Mouse (Mus musculus) left cerebral cortex, postnatal 25 days (tissue): Measurements from ENCODE around the gene Rasgef1b. TPM values are rescaled to one million over a fixed set of nuclear protein-coding genes. Genes with fewer than 3 reads are reported as not detected.

ENCODE experiments used
- DNase-seq, 2 experiments: peaks; one replicate each; pipeline ENCODE4 v3.0.0; 2022; ENCODE audit warnings: low spot score in 2 of 2, mixed read lengths in 1 of 2
- intact Hi-C: fragments of 180-260 bp; cut with DNase I; formaldehyde crosslinking; loops from one replicate; pipeline ENCODE4 v1.15.1; 2025
- total RNA-seq, 2 experiments: library from RNA; stranded (reverse); gene quantifications; 2 replicates each; pipeline ENCODE4 v1.2.3; 2021

The Rasgef1b gene
- total RNA-seq, 2 experiments from 2014 or later = 73.1 to 92.6 TPM

- DNase-seq = peak; percentile 64 to 88
- intact Hi-C loops = loop anchor here (1.0 to 5.0 kb wide), 5 partner anchors 35 to 211 kb away; no protein-coding TSS in a partner anchor
These were observed 477.3 kb downstream of the Rasgef1b start for GRCm38 (mm10) chr5:99251379-99252202.

GRCm38 (mm10) chr5:99250820-99251219 lies 478.0 kb downstream of the Rasgef1b start:
- peak in 1 of 2 experiments; percentile 16 for DNase-seq
- intact Hi-C loops = loop anchor here (5.0 kb wide), 2 partner anchors 86 to 211 kb away; no protein-coding TSS in a partner anchor

- peak; percentile 96 to 98 for DNase-seq
- intact Hi-C loops = loop anchor here (1.0 to 5.0 kb wide), 4 partner anchors 330 to 644 kb away; partner anchors contain the start of gene Rasgef1b
These were observed 480.4 kb downstream of the Rasgef1b start for GRCm38 (mm10) chr5:99248501-99248900.

- no peak for DNase-seq
- intact Hi-C loops = loop anchor here (1.0 to 5.0 kb wide), 5 partner anchors 331 to 644 kb away; partner anchors contain the start of gene Rasgef1b
These were observed 480.9 kb downstream of the Rasgef1b start for GRCm38 (mm10) chr5:99247915-99248314.

- intact Hi-C loops = loop anchor here (1.0 to 5.0 kb wide), 3 partner anchors 380 to 480 kb away; partner anchors contain the start of gene Rasgef1b
These were observed 481.4 kb downstream of the Rasgef1b start for GRCm38 (mm10) chr5:99247441-99247840.

GRCm38 (mm10) chr5:99246972-99247371 lies 481.9 kb downstream of the Rasgef1b start:
- intact Hi-C loops = loop anchor here (1.0 to 5.0 kb wide), 3 partner anchors 380 to 480 kb away; partner anchors contain the start of gene Rasgef1b
- peak; percentile 39 to 84 for DNase-seq

More at GRCm38 (mm10) chr5:99247441-99247840, 481.4 kb downstream of the Rasgef1b start:
- DNase-seq = no peak

- no peak for DNase-seq
- intact Hi-C loops = no loop called here
These were observed 486.7 kb downstream of the Rasgef1b start for GRCm38 (mm10) chr5:99241988-99242740.

- no peak for DNase-seq
- intact Hi-C loops = no loop called here
These were observed 488.4 kb downstream of the Rasgef1b start for GRCm38 (mm10) chr5:99240501-99240900.

- DNase-seq = no peak
- intact Hi-C loops = no loop called here
These were observed 489.2 kb downstream of the Rasgef1b start for GRCm38 (mm10) chr5:99239677-99240076.

GRCm38 (mm10) chr5:99238150-99238549 lies 490.7 kb downstream of the Rasgef1b start:
- intact Hi-C loops = no loop called here
- DNase-seq = no peak

GRCm38 (mm10) chr5:99236888-99237752 lies 491.7 kb downstream of the Rasgef1b start:
- DNase-seq = no peak
- intact Hi-C loops = no loop called here

GRCm38 (mm10) chr5:99236431-99236830 lies 492.4 kb downstream of the Rasgef1b start:
- intact Hi-C loops = no loop called here
- no peak for DNase-seq

GRCm38 (mm10) chr5:99234275-99234674 lies 494.6 kb downstream of the Rasgef1b start:
- DNase-seq = no peak
- intact Hi-C loops = no loop called here

- no peak for DNase-seq
- intact Hi-C loops = no loop called here
These were observed 495.7 kb downstream of the Rasgef1b start for GRCm38 (mm10) chr5:99233176-99233575.

GRCm38 (mm10) chr5:99232410-99232809 lies 496.5 kb downstream of the Rasgef1b start:
- intact Hi-C loops = no loop called here

GRCm38 (mm10) chr5:99230476-99230875 lies 498.4 kb downstream of the Rasgef1b start:
- DNase-seq = no peak
- intact Hi-C loops = no loop called here

More at GRCm38 (mm10) chr5:99232410-99232809, 496.5 kb downstream of the Rasgef1b start:
- no peak for DNase-seq

- intact Hi-C loops = loop anchor here (10.0 kb wide), 1 partner anchor 747 kb away; the partner anchor contains the start of genes 4930524J08Rik and Hnrnpd
- DNase-seq = no peak
These were observed 501.5 kb downstream of the Rasgef1b start for GRCm38 (mm10) chr5:99227361-99227760.

- intact Hi-C loops = loop anchor here (10.0 kb wide), 1 partner anchor 750 kb away; the partner anchor contains the start of genes 4930524J08Rik and Hnrnpd
- DNase-seq = peak in 1 of 2 experiments; percentile 70
These were observed 504.3 kb downstream of the Rasgef1b start for GRCm38 (mm10) chr5:99224571-99225011.
